Mouse (Mus musculus): ENCODE results near the gene Gm10944.
A peak's percentile ranks its signal among the peaks of the same experiment; 100 is the strongest.

The Gm10944 gene

DNA sequence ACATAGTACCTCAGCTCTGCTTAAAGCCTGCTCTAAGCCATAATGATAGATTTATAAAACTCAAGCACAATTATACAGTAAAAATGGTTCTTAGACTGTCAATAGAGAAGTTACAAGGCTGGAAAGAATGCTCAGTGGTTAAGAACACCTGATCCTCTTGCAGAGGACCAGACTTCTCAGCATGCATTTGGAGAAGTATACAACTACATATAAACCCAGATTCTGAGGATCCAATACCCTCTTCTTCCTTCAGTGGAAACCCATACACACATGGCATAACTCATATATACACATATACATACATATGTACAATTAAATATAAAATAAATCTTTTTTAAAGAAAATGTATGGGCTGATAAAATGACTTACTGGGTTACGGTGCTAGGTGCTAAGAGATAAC is at the start of gene Gm10944:
Gene Gm10944, plus strand, starts transcription at position 301 of the 400 bp plus-strand sequence.
- DNase-seq = no peak

DNA sequence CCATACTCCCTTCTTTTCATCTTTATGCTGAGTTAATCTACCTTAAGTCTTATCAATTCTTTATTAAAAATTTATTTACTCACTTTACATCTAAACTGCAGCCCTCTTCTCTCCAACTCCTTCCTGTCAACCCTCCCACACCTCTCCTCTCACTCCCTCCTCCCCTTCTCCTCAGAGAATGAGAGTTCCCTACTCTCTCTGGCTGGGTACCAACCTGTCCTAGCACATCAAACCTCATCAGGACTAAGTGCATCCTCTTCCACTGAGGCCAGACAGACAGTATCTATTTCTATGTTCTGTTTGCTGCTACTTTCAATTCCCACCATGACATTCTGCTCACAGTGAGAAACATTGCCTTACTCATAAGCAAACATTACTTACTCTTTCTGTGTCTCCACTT is 25.2 kb upstream of the Gm10944 start:
- DNase-seq = no peak

DNA sequence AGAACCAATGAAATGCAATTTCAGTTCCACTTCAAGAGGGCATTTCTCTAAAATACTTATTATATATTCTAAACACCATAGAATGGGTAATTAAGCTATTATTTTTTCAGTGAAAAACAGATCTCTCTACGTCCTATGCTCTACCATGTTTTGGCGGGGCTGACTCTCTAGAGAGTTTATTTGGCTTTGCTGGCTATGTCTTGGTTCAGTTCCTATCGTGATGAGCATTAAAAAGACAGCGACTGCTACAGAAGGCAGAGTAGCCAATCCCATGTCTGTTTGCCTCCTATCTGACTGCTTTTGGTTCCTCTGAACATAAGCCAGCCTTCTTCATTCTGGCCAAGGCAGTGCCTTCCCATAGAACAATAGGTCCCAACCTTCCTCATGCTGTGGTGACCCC is 24.5 kb upstream of the Gm10944 start:
- no peak for DNase-seq

DNA sequence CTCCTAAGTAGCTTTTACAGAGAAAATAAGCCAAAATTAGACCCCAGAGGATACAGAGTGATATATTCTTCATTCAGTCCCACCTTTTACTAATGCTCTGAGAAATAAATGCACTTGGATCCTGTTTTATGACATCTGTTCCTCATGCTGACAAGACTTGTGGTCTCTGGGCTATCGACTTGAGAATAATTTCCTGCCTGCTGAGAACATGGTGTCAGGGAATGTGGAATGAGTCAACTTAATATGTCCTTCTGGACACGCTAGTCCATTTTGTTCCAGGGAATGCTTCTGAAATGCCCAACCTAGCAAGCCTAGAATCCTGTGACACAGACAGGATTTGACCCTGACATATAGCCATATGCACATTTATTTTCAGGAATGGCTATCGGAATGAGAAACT is 22.0 kb upstream of the Gm10944 start:
- DNase-seq = no peak

DNA sequence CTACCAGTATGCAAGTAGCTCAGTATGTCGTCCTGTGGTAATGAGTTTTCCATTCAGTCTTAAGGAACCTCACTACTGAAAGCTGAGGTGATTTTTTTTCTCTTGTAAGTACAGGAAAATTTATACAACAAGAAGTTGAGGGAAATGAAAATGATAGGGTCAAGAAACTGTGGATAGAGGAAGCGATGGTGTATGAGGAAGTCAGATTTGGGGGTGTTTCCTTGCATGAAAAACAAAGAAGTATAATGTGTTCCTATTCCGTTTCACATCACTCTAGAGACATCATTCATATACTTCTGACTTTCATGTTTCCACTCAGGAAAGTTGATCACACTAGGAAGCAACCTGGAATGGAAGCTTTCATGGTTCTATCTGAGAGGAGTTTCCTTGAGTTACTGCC is 21.2 kb upstream of the Gm10944 start:
- DNase-seq = no peak

DNA sequence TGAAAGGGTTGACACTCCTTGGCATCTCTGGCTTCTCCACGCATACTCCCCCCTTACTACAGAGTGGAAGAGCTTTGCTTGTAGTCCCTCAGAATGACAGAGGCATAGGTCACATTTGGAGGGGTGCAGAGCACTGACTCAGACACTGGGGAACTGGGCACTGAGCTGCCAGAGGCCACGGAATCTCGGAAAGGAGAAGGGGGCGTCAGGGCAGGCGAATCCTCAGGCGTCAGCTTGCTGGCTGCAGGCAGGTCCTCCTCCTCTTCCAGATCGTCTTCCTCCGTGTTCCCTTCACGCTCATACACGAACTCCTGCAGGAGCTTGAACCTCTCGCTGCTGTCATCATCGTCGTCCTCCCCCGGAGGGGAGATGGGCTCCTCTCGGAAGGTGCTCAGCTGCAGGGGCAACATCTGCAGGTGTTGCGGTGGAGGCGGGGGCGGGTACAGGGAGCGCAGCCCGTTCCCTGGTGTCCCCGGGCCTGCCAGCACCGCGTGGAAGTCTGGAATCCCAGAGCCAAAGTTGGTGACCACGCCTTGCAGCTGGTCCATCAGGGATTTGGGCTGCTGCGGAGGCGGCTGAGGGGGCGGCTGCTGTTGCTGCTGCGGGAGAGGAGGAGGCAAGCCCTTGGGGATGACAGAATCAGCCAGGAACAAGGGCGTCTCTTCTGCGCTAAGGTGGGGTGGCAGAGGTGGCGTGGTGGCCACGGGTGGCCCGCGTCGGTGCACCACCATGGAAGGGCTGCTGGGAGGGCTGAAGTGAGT is 7.9 kb downstream of the Gm10944 start:
- DNase-seq = peak; percentile 6

DNA sequence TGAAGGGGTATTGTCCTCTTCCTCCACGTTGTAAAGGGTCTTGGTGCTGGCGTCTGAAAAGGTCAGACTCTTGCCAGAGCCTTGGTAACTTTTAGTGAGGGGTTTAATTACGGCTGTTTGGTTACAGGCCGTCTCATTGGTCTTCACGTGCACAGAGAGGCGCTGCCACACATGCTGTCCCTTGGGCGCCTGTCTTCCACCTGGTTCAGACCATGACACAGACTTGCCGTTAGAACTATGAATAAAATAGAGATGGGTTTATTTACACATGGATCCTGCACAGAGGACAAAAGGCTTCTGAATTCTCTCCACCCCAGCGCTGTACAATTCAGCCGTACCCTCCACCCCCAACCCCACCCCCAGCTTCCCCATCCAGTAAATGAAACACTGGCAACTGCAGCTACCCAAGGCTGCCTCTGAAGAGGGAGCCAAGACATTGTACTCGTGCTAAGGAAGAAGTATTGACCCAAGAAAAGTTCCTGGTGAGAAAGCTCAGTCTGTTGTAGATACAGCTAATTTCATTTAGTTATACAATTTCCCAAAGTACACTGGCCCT is 8.6 kb downstream of the Gm10944 start:
- DNase-seq = no peak

DNA sequence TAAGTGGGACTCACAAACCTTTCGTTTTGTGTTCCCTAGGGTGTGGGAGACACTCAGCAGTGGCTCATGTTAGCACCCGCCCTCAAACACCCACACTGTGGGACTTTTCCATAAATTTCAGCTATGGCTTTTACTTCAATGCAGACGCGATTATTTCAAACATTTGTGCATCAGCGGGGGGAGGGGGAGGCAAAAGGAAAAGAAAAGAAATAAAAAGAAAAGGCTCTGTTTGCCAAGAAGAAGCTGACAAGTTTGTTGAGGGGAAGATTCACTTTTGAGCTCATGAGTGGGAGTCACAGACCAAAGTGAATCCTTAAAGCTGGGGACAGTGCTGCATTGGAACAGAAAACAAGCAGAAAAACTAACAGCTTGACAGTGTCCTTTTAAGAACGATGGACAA is 16.3 kb downstream of the Gm10944 start:
- no peak for DNase-seq

DNA sequence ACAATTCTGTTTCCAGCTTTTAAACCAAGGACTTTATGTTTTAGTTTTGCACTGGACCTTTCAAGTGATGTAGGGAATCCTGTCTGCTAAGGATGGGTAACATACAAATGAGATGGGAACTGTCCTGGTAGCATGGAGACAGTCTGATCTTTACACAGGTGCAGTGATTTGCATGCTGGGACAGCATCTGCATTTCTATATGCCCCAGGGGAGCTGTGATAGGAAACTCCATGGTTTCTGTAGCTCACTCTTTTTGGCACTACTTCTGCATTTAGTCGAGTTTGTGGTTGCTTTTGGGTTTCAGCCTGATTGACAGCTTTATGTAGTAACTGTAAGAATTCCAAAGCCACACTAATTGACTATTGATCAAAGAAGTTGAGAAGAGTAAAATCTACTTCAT is 19.8 kb downstream of the Gm10944 start:
- no peak for DNase-seq

DNA sequence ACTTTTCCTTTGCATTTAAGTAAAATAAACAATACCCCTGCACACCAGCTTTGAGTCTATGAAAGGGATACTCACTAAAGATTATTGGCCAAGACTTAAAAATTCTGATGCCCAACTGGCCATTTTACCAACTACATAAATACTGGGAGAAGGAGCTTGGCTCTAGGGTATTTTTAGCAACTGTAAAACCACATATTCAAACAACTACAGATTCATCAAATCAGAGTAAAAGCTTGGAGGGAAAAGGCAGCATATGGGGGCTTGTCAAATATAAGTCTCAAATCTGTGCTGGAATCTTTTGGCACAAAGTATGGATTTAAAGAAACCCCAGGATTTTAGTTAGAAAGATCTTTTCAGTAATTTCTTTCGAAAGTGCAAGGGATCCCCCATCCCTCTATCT is 20.2 kb downstream of the Gm10944 start:
- no peak for DNase-seq

DNA sequence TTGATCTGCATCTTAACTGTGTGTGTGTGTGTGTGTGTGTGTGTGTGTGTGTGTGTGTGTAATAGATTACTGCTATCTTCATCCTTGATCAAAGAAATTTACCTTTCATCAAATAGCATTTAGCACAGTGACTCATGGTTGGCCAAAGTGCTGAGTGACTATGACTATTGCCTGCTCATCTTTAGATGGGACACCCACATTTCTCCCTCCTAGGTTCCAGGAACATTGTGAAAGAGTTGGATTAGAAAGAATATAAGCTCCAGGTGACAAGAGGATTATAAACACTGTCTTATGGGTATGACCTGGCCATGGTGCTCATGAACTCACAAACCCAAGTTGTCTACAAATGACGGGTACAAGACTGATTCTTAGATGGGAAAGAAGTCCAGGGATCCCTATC is 26.9 kb downstream of the Gm10944 start:
- DNase-seq = no peak

DNA sequence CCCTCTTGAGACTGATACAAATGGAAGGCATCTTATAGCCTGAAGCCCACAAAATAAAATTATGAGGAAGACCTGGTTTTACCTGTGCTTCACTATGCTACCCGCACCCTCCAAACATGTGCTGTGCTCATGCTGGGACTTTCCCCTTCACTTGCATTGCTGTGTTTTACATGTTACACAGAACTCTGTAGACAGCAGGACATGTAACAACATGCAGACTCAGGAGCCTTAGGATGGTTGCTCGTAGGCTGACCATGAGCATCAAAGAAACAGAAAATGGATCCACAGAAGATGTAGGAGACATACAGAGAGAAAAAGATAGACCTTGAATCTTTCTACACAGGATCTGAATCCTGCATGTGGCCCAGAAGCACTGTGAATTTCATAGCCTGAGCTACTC is 29.2 kb downstream of the Gm10944 start:
- DNase-seq = no peak

DNA sequence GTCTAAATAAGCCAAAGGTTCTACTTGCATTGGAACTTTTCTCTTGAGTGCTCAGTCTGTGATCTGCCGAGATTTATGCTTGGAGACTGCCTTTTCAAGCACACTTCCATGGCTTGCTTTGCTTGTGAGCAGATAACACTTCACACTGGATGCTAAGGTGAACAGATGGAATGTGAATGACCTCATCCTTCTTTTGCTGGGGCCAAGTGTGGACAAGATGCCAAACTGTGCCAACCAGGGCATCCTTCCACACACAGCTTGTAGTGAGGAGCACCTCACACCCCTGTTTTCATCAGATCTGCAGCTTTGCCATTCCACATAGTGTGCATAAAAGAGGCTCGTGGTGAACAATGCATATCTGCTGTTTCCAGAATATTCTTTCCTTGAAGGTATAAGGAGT is 29.7 kb downstream of the Gm10944 start:
- no peak for DNase-seq

DNA sequence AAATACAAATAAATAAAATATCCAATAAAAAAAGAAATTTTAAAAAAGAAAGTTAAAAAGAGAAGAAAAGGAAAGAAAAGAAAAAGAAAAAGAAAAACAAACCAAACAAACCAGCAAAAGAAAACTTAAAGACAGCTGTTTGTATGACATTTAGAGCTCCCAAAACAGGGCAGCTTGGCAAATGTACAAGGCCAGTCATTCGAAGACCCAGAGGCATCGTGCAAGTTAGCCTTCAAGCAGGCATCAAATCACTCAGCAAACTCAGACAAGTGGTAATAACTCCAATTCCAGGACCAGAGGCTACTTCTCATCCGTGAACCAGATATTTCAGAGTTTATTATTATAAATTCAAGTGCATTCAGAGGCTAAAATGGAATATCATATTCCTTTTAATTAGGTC is 45.4 kb downstream of the Gm10944 start:
- DNase-seq = no peak

Data from kidney, postnatal 10 days (tissue).